Mouse (Mus musculus): Measurements from ENCODE around the gene Pim2. TPM values are rescaled to one million over a fixed set of nuclear protein-coding genes. Genes with fewer than 3 reads are reported as not detected.
"Not testable (repeated sequence)": the region's sequence is repeated elsewhere in the genome, so short reads cannot be mapped to it uniquely, and the experiment has no call there.

Pim2 gene
- polyA plus RNA-seq, 1 experiment from 2014 or later = 7.6 TPM

DNA sequence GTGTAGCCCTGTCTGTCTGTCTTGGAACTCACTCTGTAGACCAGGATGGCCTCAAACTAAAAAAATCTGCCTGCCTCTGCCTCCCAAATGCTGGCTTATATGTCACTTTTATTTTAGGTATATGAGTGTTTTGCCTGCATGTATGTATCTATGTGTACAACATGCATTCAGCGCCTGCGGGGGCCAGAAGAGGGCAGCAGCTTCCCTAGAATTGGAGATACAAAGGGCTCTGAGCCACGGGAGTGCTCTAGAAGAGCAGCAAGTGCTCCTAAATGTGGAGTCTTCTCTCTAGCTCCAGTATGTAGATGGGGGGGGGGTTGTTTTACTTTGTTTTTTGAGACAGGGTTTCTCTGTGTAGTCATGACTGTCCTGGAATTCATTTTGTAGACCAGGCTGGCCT lies 37.6 kb downstream of the Pim2 start:
- not testable (repeated sequence) for H3K27ac ChIP-seq (replicated peaks); DNase-seq (ENCODE audit: low spot score); H3K4me1 ChIP-seq; H3K9me3 ChIP-seq; H3K4me3 ChIP-seq; H3K36me3 ChIP-seq (replicated peaks)
- H3K27me3 ChIP-seq (replicated peaks; ENCODE audit: low read depth, poor library complexity, severe bottlenecking) = peaks cover 24% of the 10 kb centered on the region
- 20% methylated on average over 3 of the region's 3 CpGs for whole genome bisulfite sequencing

DNA sequence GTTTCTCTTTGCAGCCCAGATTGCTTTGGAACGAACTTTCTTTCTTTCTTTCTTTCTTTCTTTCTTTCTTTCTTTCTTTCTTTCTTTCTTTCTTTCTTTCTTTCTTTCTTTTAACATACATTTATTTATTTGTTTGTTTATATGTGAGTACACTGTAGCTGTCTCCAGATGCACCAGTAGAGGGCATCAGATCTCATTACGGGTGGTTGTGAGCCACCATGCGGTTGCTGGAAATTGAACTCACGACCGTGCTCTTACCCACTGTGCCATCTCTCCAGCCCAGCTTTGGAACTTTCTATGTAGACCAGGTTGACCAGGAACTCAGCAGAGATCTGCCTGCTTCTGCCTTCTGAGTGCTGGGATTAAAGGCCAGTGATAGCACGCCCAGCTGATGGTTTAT lies 39.9 kb downstream of the Pim2 start:
- H3K4me3 ChIP-seq; DNase-seq (ENCODE audit: low spot score); H3K36me3 ChIP-seq (replicated peaks); H3K27ac ChIP-seq (replicated peaks); H3K9me3 ChIP-seq: not testable (repeated sequence)
- 73% methylated on average over 6 of the region's 6 CpGs for WGBS
- H3K4me1 ChIP-seq = peaks cover 15% of the 10 kb centered on the region
- H3K27me3 ChIP-seq (replicated peaks; ENCODE audit: low read depth, poor library complexity, severe bottlenecking) = peaks cover 47% of the 10 kb centered on the region

DNA sequence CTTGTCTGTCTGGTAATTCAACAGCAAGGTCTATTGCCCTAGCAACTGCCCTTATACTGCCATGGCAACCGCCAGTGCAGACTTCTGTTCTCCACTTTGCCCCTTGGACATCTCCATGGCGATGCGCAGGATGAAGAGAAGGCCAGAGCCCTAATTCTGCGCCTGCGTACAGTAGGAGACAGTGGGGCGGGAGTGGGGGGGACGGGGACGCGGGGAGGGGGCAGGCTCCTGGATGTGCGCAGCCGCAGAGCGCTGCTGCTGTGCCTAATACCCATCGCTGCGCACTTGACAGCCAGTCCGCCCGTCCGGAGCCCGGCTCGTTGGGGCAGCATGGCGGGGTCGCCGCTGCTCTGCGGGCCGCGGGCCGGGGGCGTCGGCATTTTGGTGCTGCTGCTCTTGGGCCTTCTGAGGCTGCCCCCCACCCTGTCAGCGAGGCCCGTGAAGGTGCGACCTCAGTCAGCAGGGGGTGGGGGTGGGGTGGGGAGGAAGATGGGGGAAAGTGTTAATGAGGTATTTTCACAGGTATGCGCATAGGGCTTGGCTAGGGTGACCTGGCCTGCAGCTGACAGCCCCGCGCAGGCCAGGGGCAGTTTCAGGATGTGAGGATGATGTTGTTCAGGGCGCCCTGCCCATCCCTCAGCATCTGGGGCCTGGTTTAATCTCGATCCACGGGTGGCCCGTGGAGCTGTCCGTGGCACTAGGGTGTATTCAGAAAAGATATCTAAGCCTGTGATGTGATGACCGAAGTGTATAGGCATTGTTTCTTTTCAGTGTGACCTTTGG lies 41.7 kb downstream of the Pim2 start, which contains the start of gene Pcsk1n:
Gene Pcsk1n, plus strand, starts transcription at position 222 of the 783 bp plus-strand sequence.
- peaks cover 66% of the 10 kb centered on the region for H3K27me3 ChIP-seq (replicated peaks; ENCODE audit: low read depth, poor library complexity, severe bottlenecking)
- H3K9me3 ChIP-seq = peaks cover 9% of the 10 kb centered on the region; the same call in 1 of the 2 replicates
- WGBS = 12% methylated on average over 40 of the region's 40 CpGs
- DNase-seq (ENCODE audit: low spot score) = peak; percentile 67
- H3K4me1 ChIP-seq = peaks cover 16% of the 10 kb centered on the region
- H3K4me3 ChIP-seq = peak within 1 kb of the TSS; percentile 51
- H3K27ac ChIP-seq (replicated peaks) = 0 out of 2 replicates have a peak within 1 kb of the TSS, but pooled peaks have one; percentile 19
- H3K36me3 ChIP-seq (replicated peaks) = no peaks in the 10 kb centered on the region

DNA sequence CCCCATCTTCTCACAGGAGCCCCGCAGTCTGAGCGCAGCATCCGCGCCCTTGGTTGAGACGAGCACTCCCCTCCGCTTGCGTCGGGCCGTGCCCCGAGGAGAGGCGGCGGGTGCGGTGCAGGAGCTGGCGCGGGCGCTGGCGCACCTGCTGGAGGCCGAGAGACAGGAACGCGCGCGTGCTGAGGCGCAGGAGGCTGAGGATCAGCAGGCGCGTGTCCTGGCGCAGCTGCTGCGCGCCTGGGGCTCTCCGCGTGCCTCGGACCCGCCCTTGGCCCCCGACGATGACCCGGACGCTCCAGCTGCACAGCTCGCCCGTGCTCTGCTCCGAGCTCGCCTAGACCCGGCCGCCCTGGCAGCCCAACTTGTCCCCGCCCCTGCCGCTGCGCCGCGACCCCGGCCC lies 44.0 kb downstream of the Pim2 start:
- Histone ChIP-seq H3K4me1 (peaks cover 16% of the 10 kb centered on the region), H3K4me3 (peak overlapping the region; percentile 46), H3K27ac (replicated peaks) (no peak overlapping the region), H3K36me3 (replicated peaks) (no peaks in the 10 kb centered on the region), H3K27me3 (replicated peaks; ENCODE audit: low read depth, poor library complexity, severe bottlenecking) (peaks cover 88% of the 10 kb centered on the region), H3K9me3 (peaks cover 9% of the 10 kb centered on the region; the same call in 1 of the 2 replicates)
- DNase-seq (ENCODE audit: low spot score) = peak; percentile 42
- 15% methylated on average over 48 of the region's 48 CpGs for WGBS

DNA sequence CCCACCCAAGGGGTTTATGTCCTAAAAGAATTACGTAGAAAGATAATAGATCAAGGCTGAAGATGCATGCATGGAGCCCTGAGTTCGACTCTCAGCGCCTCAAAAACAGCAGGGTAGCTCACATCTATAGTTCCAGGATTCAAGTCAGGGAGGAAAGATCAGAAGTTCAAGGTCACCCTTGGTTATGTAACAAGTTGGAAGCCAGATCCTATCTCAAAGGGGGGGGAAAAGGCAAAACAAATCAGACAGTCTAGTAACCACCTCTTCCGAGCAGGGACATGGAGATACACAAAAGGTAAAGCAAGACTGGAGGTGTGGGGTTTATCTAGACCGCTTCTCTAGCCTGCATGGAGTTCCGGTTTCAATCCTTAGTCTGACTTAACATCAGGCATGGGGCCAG lies 48.2 kb downstream of the Pim2 start:
- Histone ChIP-seq H3K36me3 (replicated peaks) (peaks cover 24% of the 10 kb centered on the region), H3K4me1 (peaks cover 17% of the 10 kb centered on the region), H3K4me3 (no peak overlapping the region), H3K9me3 (peaks cover 7% of the 10 kb centered on the region; the same call in 1 of the 2 replicates), H3K27me3 (replicated peaks; ENCODE audit: low read depth, poor library complexity, severe bottlenecking) (peaks cover 85% of the 10 kb centered on the region), H3K27ac (replicated peaks) (no peak overlapping the region)
- WGBS = 77% methylated on average over 6 of the region's 6 CpGs
- DNase-seq (ENCODE audit: low spot score) = no peak

DNA sequence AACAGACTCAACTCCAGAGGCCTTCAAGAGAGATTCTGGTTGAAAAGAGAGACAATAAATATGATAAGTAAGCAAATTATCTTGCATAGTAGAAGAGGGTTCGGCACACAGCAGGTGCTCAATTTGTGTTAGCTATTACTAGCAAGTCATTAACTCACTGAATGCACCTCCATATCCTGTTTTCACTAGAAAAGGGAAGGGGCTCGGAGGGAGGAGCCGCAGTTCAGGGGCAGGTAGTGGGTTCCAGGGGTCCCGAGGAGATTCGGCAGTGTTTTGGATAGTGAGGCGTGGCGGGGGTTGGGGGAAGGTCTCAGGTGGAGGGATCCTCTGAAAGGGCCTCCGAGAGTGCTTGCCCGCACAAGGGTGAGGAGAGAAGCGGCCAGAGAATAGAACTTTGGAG lies 49.1 kb downstream of the Pim2 start:
- Histone ChIP-seq H3K9me3 (peaks cover 7% of the 10 kb centered on the region; the same call in 1 of the 2 replicates), H3K4me3 (no peak overlapping the region), H3K4me1 (peaks cover 14% of the 10 kb centered on the region), H3K27me3 (replicated peaks; ENCODE audit: low read depth, poor library complexity, severe bottlenecking) (peaks cover 76% of the 10 kb centered on the region), H3K27ac (replicated peaks) (no peak overlapping the region), H3K36me3 (replicated peaks) (peaks cover 32% of the 10 kb centered on the region)
- no peak for DNase-seq (ENCODE audit: low spot score)
- 22% methylated on average over 10 of the region's 10 CpGs for WGBS

DNA sequence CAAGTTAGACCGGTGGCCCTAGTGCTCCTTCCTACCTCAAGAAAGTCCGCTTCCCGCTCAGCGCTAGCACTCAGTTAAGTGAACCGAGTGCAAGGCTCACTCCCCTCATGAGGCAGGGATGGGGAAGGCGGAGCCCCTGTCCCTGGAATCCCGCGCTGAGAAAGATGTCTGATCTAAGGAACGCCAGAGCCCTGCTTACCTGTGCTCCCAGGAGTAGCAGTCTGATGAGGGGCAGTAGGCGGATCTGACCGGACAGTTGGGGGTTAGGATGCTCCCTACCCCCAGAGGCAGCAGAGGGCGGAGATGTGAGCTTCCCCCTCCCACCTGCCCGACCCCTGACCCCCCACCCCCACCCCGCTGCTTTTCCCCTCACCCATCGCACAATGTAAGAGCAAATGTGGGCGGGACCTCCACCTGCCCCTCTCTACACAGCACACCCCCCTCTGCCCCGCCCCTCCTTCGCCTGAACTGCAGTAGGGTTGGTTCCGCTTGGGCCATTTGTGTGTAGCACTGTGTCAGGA lies 50.3 kb downstream of the Pim2 start, which contains the start of gene Eras:
Gene Eras, minus strand, starts transcription at position 338 of the 521 bp plus-strand sequence.
- Histone ChIP-seq H3K9me3 (peaks cover 7% of the 10 kb centered on the region; the same call in 1 of the 2 replicates), H3K27ac (replicated peaks) (no peak within 1 kb of the TSS), H3K4me1 (peaks cover 4% of the 10 kb centered on the region; the same call in 1 of the 2 replicates), H3K4me3 (0 out of 2 replicates have a peak within 1 kb of the TSS, but pooled peaks have one; percentile 13), H3K36me3 (replicated peaks) (peaks cover 43% of the 10 kb centered on the region), H3K27me3 (replicated peaks; ENCODE audit: low read depth, poor library complexity, severe bottlenecking) (peaks cover 64% of the 10 kb centered on the region)
- WGBS = 16% methylated on average over 19 of the region's 19 CpGs
- DNase-seq (ENCODE audit: low spot score) = no peak

Other genes starting within 250 kb of the Pim2 start
- gene Syp, start 239.8 kb upstream of the Pim2 start, polyA plus RNA-seq (2016; fragmentation: Nextera tagmentation; extraction: Ambion mirVana) = 9.3 and 9.7 TPM in 2 replicates
- 4.1 and 4.2 TPM in 2 replicates for gene Prickle3, start 221.0 kb upstream of the Pim2 start, polyA plus RNA-seq (2016; fragmentation: Nextera tagmentation; extraction: Ambion mirVana)
- 49.7 TPM in 2 replicates for gene Plp2, start 206.9 kb upstream of the Pim2 start, polyA plus RNA-seq (2016; fragmentation: Nextera tagmentation; extraction: Ambion mirVana)
- gene Magix, start 197.0 kb upstream of the Pim2 start, polyA plus RNA-seq (2016; fragmentation: Nextera tagmentation; extraction: Ambion mirVana) = 0.09 TPM in 1 of 2 replicates, not detected in the other
- 40.2 and 40.3 TPM in 2 replicates for gene Gpkow, start 181.1 kb upstream of the Pim2 start, polyA plus RNA-seq (2016; fragmentation: Nextera tagmentation; extraction: Ambion mirVana)
- gene Wdr45, start 163.9 kb upstream of the Pim2 start, polyA plus RNA-seq (2016; fragmentation: Nextera tagmentation; extraction: Ambion mirVana) = 22.5 and 23.8 TPM in 2 replicates
- 0.36 and 0.61 TPM in 2 replicates for gene Gm45208, start 156.0 kb upstream of the Pim2 start, polyA plus RNA-seq (2016; fragmentation: Nextera tagmentation; extraction: Ambion mirVana)
- gene Praf2, start 149.8 kb upstream of the Pim2 start, polyA plus RNA-seq (2016; fragmentation: Nextera tagmentation; extraction: Ambion mirVana) = 73.0 and 73.6 TPM in 2 replicates
- gene Ccdc120, start 127.4 kb upstream of the Pim2 start, polyA plus RNA-seq (2016; fragmentation: Nextera tagmentation; extraction: Ambion mirVana) = 20.3 and 22.1 TPM in 2 replicates
- 26.8 and 28.3 TPM in 2 replicates for gene Tfe3, start 115.7 kb upstream of the Pim2 start, polyA plus RNA-seq (2016; fragmentation: Nextera tagmentation; extraction: Ambion mirVana)
- 42.5 and 45.3 TPM in 2 replicates for gene Gripap1, start 88.5 kb upstream of the Pim2 start, polyA plus RNA-seq (2016; fragmentation: Nextera tagmentation; extraction: Ambion mirVana)
- 1.4 and 2.2 TPM in 2 replicates for gene Kcnd1, start 56.0 kb upstream of the Pim2 start, polyA plus RNA-seq (2016; fragmentation: Nextera tagmentation; extraction: Ambion mirVana)
- gene Otud5, start 36.9 kb upstream of the Pim2 start, polyA plus RNA-seq (2016; fragmentation: Nextera tagmentation; extraction: Ambion mirVana) = 42.2 and 43.4 TPM in 2 replicates
- gene Slc35a2, start 5.8 kb downstream of the Pim2 start, polyA plus RNA-seq (2016; fragmentation: Nextera tagmentation; extraction: Ambion mirVana) = 23.4 and 25.7 TPM in 2 replicates
- 122 and 132 TPM in 2 replicates for gene Pqbp1, start 21.0 kb downstream of the Pim2 start, polyA plus RNA-seq (2016; fragmentation: Nextera tagmentation; extraction: Ambion mirVana)
- 174 and 178 TPM in 2 replicates for gene Timm17b, start 21.1 kb downstream of the Pim2 start, polyA plus RNA-seq (2016; fragmentation: Nextera tagmentation; extraction: Ambion mirVana)
- gene Gm10491, start 29.6 kb downstream of the Pim2 start, polyA plus RNA-seq (2016; fragmentation: Nextera tagmentation; extraction: Ambion mirVana) = not detected in 2 replicates
- gene Gm10490, start 31.3 kb downstream of the Pim2 start, polyA plus RNA-seq (2016; fragmentation: Nextera tagmentation; extraction: Ambion mirVana) = 0.51 TPM in 1 of 2 replicates, not detected in the other
- 3.0 and 4.5 TPM in 2 replicates for gene Pcsk1n, start 41.6 kb downstream of the Pim2 start, polyA plus RNA-seq (2016; fragmentation: Nextera tagmentation; extraction: Ambion mirVana)
- gene Eras, start 50.3 kb downstream of the Pim2 start, polyA plus RNA-seq (2016; fragmentation: Nextera tagmentation; extraction: Ambion mirVana) = 0.28 TPM in 1 of 2 replicates, not detected in the other
- gene Hdac6, start 69.6 kb downstream of the Pim2 start, polyA plus RNA-seq (2016; fragmentation: Nextera tagmentation; extraction: Ambion mirVana) = 55.7 and 58.4 TPM in 2 replicates
- gene Gata1, start 99.8 kb downstream of the Pim2 start, polyA plus RNA-seq (2016; fragmentation: Nextera tagmentation; extraction: Ambion mirVana) = 5.2 and 5.6 TPM in 2 replicates
- gene Glod5, start 140.2 kb downstream of the Pim2 start, polyA plus RNA-seq (2016; fragmentation: Nextera tagmentation; extraction: Ambion mirVana) = not detected in 2 replicates
- gene Suv39h1, start 196.5 kb downstream of the Pim2 start, polyA plus RNA-seq (2016; fragmentation: Nextera tagmentation; extraction: Ambion mirVana) = 97.6 and 102 TPM in 2 replicates
- 0.14 and 0.18 TPM in 2 replicates for gene Was, start 212.2 kb downstream of the Pim2 start, polyA plus RNA-seq (2016; fragmentation: Nextera tagmentation; extraction: Ambion mirVana)